Mouse (Mus musculus) liver (tissue): ENCODE results near the gene Anapc15-ps.
A peak's percentile ranks its signal among the peaks of the same experiment; 100 is the strongest.
"Not testable (repeated sequence)": the region's sequence is repeated elsewhere in the genome, so short reads cannot be mapped to it uniquely, and the experiment has no call there.

Experiments used
- DNase-seq: peaks from one replicate; pipeline ENCODE4 v3.0.0-alpha.2; 2020; ENCODE audit warnings: mixed read lengths

Anapc15-ps gene

GRCm38 (mm10) chr10:95667371-95668030, 5.8 kb downstream of the Anapc15-ps start:
- DNase-seq, result no peak

GRCm38 (mm10) chr10:95666791-95667190, 6.5 kb downstream of the Anapc15-ps start:
- DNase-seq, result no peak

GRCm38 (mm10) chr10:95665426-95665990, 7.7 kb downstream of the Anapc15-ps start:
- DNase-seq, result no peak

GRCm38 (mm10) chr10:95664613-95665012, 8.6 kb downstream of the Anapc15-ps start:
- DNase-seq, result no peak

GRCm38 (mm10) chr10:95660356-95660755, 12.9 kb downstream of the Anapc15-ps start:
- DNase-seq, result no peak

GRCm38 (mm10) chr10:95659471-95660150, 13.6 kb downstream of the Anapc15-ps start:
- DNase-seq, result no peak

- no peak for DNase-seq
These were observed 14.4 kb downstream of the Anapc15-ps start for GRCm38 (mm10) chr10:95658836-95659343.

GRCm38 (mm10) chr10:95656236-95657225, 16.7 kb downstream of the Anapc15-ps start:
- no peak for DNase-seq

- no peak for DNase-seq
These were observed 21.1 kb downstream of the Anapc15-ps start for GRCm38 (mm10) chr10:95652131-95652530.

DNA sequence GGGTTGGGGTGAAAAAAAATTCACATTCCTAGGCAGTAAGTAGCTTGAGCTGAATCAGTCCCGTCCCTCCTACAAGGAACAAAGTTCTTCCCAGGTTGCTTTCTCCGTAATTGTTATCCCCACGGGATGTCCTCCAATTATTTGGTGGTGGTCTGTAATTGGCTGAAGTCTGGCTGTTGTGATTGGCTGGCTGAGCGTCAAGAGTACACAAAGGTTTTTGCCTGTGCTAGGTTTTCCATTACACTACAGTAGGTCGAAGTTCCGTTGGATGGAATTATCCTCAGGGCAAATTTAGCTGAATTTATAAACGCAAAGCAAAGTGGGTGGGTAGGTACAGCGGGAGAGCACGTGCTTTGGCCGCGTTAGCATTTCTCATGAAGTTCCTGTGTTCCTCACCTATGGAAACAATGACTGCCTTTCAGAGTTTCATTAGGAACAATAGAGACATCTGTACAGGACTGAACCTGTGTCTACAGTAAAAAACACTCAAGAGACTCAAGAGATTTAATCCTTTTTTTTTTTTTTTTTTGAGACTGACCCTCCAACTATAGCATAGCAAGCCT, 24.8 kb downstream of the Anapc15-ps start:
- DNase-seq, result no peak

- DNase-seq, result no peak
These were observed 26.1 kb downstream of the Anapc15-ps start for GRCm38 (mm10) chr10:95647128-95647527.

DNA sequence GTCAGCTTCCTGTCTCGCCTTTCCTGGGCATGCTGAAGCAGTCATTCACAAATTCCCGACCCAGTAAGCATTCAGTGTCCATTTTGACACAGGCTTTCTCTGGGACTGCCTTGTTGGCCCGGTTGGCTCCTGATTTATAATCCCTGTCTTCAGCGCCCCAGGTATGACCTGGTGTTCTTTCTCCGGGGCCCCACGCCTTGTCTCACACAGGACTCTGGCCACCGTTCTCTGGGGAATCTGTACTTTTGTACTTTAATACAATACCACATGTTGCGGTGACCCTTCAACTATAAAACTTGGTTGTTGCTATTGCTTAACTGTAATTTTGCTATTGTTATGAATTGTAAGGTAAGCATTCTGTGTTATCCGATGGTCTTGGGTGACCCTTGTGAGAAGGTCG, 26.7 kb downstream of the Anapc15-ps start:
- DNase-seq, result no peak

DNA sequence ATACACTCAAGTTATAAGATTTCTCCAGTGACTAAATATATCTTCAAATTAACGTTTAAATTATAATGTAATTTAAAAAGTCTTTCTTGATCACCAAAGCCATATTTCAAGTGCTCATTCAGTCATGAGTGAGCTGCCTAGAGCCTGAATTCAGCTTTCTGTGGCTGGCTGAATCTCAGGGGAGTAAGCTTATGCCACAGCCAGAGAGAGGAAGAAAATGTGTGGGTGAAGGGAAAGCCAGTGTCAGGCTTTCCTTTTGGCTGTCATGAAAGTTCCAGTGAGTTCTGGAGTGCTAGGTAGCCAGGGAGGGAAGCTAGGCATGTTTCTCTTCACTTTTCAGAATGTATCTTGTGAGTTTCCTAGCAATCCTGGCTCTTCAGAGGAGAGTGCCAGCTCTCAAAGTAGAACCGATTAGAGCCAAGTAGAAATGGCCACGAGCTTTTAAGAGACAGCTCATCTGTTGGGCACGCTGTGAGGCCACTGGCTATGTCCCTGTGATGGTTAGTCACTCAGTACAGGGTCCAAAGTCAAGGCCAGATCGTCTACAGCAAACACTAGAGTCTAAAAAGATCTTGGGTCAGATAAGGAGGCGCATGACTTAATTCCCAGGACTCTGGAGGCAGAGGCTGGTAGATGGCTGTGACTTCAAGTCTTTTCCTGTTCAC, 29.4 kb downstream of the Anapc15-ps start:
- no peak for DNase-seq

- DNase-seq, result no peak
These were observed 30.2 kb downstream of the Anapc15-ps start for GRCm38 (mm10) chr10:95643042-95643441.

DNA sequence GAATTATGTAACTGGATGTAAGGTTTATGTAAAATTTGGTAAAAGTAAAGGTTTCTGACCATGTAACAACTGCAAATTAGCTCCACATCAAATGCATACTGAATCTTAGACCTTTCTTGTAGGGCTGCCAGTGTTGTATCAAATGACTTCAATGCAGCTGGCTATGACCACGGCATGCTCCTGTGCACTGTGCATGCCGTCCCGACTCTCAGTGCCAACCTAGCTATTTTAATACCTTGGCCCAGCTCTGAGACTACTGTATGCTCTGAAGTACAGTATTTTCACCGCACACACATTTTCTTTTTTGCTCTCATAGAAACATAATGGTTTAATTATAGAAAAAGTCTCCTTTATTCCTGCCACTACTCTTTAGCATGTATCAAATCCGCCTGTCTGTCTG, 31.9 kb downstream of the Anapc15-ps start:
- no peak for DNase-seq

- DNase-seq, result no peak
These were observed 33.8 kb downstream of the Anapc15-ps start for GRCm38 (mm10) chr10:95639429-95639828.

GRCm38 (mm10) chr10:95634751-95635150, 38.5 kb downstream of the Anapc15-ps start:
- peak; percentile 27 for DNase-seq

- no peak for DNase-seq
These were observed 39.0 kb downstream of the Anapc15-ps start for GRCm38 (mm10) chr10:95634261-95634660.

DNA sequence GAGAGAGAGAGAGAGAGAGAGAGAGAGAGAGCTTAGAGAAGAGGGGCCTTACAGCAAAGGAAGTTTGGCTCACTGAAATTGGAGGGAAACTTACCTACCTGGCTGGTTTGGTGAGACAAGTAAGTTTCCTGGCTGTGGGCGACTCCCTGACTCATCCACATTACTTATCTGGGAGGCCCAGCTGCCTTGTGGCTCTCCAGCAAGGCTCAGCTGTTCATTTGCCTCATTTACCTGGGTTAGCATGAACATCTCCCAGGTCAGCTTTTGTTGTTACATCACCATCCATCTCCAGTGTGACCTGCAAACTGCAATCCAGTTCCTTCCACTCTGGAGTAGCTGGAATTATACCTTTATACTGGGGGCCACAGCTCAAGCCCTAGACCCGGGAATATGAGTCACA, 41.7 kb downstream of the Anapc15-ps start:
- DNase-seq, result peak; percentile 76

- DNase-seq, result peak; percentile 17
These were observed 42.4 kb downstream of the Anapc15-ps start for GRCm38 (mm10) chr10:95630726-95631345.

GRCm38 (mm10) chr10:95630166-95630565, 43.1 kb downstream of the Anapc15-ps start:
- not testable (repeated sequence) for DNase-seq
